Mouse (Mus musculus) effector memory CD4-positive, alpha-beta T cell, adult 7 months (primary cell): ENCODE measurements around the gene Tiparp. TPM values are rescaled to one million over a fixed set of nuclear protein-coding genes. Genes with fewer than 3 reads are reported as not detected.

Experiments used
- polyA plus RNA-seq: library from polyadenylated mRNA; unstranded; fragments of 100-300 nt; shearing (Covaris generic); gene quantifications from one replicate; pipeline ENCODE4 v1.2.1, GENCODE M21; 2017

Tiparp gene
- 76.5 TPM for polyA plus RNA-seq

DNA sequence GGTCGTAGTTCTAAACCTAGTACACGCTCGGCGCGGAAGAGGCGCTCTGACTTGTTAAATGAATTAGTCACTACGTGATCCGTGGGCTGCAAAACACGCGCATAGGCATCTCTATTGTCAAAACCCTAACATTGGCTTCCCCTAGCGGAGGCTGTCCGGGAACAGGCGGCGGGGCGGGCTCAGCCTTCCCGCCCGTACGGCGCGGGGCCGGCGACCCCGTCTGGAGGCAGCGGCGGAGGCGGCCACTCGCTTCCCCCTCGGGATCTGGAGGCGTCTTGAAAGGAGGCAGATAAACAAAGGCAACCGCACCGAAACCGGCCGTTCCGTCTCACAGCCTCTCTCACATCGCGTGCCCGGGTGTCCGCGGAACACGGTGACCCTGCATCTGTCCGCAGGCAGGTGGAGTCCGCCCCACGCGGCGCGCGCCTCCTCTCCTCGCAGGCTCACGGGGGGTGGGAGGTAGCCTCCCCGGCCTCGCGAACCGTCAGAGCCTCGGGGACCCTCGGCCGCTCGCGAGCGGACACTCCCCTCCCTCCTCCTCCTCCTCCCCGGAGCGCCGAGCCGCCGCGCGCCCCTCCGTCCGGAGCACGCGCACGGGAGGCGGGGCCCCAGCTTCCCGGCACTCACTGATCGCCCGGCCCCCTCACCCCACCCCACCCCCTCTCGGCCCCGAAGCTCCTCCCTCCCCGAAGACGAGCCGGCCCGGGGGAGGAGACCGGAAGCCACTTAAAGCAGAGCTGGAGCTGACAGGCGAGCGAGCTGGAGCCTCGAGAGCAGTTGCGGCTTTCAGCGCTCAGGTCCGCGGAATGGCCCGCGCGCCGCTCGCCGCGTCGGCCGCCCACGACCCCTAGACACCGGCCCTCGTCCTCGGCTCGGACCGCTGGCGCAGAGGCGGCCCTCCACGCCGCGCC, at the start of gene Tiparp:
Gene Tiparp (plus strand): TSS at position 720 of the 911 bp plus-strand sequence.

Other genes with a start within 250 kb of the Tiparp start
- 72.9 TPM for gene Ssr3, start 135.8 kb upstream of the Tiparp start, polyA plus RNA-seq
- gene Lekr1, start 137.8 kb downstream of the Tiparp start, polyA plus RNA-seq = 0.74 TPM